Mouse (Mus musculus) c-Kit-negative CD71-positive TER-119-positive erythroid progenitor cells, embryonic 14.5 days (primary cell): ENCODE measurements around the gene Tex13b.
"Not testable (repeated sequence)": the region's sequence is repeated elsewhere in the genome, so short reads cannot be mapped to it uniquely, and the experiment has no call there.

Experiments
- DNase-seq: peaks from one replicate; pipeline ENCODE4 v3.0.0-alpha.2; 2013; ENCODE audit warnings: low read depth, low spot score

The Tex13b gene

DNA sequence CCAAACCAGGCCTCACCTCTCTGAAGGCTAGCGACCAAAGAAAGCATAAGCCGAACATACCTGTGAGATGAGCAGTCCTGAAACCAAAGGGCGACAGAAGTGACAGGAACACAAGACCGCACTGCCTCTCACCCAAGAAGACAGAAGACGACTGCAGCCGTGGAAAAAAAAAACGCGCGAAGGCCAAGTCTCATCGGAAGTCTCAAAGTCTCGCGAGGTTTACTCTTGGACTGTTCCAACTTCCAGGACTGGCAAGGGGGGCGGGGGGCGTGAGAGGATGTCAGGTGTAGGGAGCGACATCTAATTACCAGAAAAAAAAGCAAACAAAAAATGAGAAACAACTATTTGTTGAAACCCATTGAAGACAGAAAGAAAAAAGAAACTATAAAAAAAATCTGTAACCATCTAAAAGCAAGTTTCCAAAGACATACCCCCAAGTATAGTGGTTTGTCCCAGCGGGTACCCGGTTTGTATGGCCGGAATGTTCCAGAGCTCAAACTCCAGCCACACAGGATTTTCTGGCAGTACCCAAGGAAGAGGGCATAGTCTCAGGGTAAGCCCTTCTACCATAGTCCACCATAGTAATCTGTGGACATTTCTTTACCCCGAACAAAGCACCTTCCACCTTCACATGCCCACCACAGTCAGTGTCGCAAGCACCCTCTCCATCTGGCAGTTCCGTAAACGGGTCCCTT, at the start of gene Tex13b:
Tex13b (minus strand) TSS at position 122 of the 695 bp plus-strand sequence.
- DNase-seq = no peak

DNA sequence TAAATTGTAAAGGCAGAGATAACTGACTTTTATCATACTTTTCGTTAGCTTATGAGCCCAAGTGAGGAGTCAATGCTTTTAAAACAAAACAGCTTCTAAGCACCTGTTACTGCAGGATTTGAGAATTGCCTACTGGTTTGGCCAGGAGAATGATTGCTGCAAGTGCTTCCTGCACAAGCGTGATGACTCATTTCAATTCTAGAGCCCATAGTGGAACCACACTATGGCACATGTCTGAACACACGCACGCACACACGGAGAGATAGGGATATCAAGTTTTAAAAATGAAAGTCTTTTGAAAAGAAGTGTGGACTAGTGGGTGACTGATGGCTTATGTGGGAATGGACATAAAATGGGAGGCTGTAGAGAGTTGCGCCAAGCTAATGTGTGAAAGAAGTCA, 49.5 kb upstream of the Tex13b start:
- DNase-seq = no peak

DNA sequence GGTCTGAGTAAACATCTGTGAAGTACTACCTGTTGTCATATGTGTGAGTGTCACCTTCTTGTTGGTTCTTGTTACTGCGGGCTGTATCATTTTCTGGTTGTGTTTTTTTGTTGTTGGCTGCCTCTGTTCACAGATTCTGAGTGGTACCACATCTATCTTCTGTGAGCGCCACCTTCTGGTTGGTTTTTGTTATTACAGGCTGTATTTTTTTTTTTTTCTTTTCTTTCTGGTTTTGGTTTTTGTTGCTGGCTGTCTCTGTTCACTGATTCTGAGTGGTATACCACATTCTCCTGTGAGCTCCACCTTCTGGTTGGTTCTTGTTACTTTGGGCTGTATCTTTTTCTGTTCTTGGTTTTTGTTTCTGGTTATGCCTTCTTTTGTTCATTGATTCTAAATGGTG, 44.2 kb upstream of the Tex13b start:
- DNase-seq = peak; percentile 13

DNA sequence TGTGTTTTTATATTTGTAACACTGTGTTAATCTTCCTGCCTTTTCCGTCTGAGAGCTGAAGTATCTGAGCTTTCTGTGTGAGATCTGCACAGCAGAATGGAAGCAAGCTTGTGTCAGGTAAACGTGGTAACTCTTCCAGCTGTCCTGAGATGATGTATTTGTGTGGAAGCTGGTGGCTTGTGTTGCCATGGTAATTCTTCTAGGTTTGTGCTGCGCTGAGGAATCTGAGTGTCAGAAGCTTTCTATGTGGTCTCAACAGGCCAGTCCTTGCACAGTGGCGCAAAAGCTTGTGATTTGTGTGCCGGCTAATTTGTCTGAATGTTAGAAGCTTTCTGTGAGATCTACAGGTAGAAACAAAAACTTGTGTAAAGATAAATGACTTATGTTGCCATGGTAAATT, 43.8 kb upstream of the Tex13b start:
- not testable (repeated sequence) for DNase-seq

DNA sequence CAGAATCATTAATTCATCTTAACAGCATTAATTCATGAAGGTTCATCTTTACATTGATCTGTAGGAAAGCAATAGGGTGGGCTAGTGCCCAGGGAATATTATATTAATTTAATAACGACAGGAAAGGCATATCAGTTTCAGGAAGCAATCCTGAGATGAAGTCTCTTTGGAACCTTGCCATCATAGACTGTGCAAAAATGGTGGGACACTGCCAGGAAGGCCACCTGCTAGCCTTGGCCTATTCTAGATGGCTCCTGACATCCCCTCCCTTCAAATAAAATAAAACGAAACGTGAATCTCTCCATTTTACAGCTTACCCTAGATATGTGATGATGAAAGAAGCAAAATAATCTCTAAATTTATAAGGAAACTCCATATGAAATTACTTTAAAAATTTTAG, 41.3 kb upstream of the Tex13b start:
- no peak for DNase-seq

DNA sequence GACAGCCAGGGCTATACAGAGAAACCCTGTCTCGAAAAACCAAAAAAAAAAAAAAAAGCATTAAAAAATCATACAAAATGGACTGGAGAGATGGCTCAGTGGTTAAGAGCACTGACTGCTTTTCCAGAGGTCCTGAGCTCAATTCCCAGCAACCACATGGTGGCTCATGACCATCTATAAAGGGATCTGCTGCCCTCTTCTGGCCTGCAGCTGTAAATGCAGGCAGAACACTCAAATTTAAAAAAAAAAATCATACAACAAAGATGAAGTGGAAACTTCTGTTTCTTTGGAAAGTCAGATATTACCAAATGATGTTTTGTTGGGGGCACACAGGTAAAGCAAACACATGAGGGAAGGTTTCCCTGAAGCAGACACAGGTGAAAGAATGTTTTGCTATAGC, 32.2 kb upstream of the Tex13b start:
- not testable (repeated sequence) for DNase-seq

DNA sequence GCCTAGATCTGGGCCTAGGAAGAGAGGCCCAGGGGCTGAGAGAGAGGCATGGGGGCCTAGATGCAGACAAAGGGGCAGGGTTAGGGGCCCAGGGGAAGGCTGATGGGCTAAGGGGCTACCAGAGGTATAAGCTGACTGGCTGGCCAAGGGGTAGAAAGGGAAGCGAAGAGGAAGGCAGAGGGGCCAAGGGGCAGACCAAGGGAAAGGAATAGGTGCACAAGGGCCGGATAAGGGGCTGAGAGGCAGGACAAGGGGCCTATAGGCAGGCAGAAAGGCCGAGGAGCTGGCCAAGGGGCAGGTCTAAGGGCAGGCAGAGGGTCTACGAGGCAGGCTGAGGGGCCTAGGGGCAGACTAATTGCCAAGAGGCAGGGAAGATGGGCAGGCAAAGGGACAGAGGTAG, 26.7 kb upstream of the Tex13b start:
- DNase-seq = no peak

DNA sequence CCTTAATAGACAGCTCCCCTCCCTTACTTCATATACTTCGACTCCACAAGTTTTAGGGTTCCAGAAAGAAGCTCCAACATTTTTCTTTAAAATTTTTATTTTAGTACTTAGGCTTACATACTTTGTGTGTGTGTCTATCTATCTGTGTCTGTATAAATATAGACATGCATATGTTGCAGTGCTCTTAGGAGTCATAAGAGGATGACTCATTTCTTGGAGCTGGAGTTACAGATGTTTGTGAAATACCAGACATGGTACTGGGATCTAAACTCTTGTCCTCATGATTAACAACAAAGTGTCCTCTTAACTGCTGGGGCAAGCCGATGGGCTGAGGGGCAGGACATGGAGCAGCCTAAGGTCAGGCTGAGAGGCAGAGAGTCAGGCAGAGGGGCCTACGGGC, 24.8 kb upstream of the Tex13b start:
- no peak for DNase-seq

DNA sequence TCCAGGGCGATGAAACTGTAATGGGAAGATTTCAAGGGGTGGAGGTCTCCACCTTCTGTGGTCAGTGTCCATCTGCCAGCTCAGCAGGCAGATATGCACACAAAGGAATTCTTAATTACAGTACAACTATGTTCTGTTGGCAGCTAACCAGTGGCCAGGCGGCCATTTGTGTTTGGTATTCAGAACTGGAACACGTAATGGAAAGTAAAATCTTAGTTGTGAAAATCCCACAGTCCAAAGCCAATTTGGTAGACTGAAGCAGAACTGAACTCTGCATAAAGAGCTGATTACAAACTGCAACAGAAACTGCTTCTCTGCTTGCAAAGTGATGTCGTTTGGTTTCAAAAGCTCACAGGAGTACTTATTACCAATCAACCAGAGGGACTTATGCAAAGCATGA, 18.5 kb upstream of the Tex13b start:
- no peak for DNase-seq

DNA sequence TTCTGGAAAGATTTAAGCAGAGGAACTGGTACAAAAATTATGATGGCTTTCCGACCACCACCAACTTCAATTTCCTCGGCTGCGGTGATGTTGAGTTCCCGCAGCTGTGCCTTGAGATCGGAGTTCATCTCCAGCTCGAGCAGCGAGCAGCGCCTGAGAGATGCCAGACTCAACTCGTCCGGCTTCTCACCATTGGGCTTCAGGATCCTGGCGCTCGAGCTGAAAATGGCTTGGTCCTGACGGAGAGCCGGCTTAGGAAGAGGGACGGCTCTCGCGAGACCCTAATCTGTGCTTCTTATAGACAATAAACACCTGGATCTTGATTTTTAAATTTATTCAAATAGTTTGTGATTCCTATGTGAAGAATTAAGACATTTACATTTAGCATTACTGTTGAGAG, 9.1 kb upstream of the Tex13b start:
- DNase-seq = no peak

DNA sequence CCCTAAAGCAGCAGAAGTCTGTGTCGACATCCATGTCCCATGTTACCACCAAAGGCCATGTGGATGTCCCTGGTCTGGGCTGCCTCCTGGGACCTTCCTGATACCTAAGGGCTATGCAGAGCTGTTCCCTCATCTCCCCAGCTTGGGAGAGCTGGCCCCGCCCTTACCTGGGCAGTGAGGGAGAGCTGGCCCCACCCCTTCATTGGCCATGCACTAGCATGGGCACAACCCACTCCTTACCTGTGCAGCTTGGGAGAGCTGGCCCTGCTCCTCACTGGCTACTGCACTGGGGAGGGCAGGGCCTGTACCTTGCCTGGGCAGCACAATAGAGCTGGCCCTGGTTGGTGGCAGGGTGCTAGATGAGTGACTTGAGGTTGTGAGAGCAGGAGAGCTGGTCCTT, 7.9 kb downstream of the Tex13b start:
- no peak for DNase-seq

DNA sequence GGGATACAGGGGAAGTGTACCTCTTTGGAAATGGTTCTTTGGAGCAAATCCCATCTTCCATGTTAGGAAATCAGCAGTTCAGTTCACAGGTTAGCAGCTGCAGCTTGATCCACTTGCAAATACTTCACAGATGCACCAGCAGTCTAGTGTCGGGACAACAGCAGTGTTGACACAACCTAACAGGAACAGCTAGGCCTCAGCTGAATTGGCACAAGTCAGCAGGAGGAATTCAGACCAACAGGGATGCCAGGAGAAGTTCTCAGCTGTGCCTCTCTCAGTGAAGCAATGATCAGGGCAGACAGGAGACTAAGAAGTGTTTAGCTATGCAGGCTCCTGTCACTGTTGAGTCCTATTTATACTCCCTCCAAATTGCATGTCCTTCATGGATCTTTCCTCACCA, 43.4 kb downstream of the Tex13b start:
- no peak for DNase-seq
